ENCODE assay signal across 9 mouse cellular contexts in the genomic region with DNA sequence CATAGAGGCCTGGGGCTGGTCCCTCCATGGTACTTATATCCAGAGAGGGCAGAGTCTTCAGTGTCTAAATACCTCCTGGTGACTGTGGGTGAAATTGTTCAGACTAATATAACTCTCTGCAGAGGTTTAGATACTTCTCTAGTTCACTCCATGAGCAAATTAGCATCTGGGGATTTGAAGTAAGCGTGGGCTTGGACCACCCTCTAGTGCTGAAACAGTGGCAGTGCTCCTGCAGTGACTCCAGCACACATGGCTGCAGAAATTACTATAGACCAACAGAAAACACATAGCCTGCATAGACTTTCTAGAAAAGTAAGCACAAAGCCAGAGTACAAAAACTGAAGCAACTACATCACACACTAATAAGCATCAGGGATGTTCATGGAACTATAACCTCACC. TPM values are rescaled to one million over a fixed set of nuclear protein-coding genes. Genes with fewer than 3 reads are reported as not detected.
DNase-seq lines count a peak whose midpoint lies in the region; ATAC-seq lines count a peak whose summit lies in the region.
"Had no signal": no experiment of that assay in that cellular context is flagged by ENCODE, and none has a peak within 500 bp of the region (broad histone marks: within the 10 kb centered on the region; RNA-seq: fewer than 3 reads in every experiment).

No protein-coding gene starts in this region.

- no peaks in the 10 kb centered on the region for H3K27me3 ChIP-seq in limb, embryonic 11.5 days (ENCODE audit: control insufficient read depth, insufficient read depth, low read length)

- no peaks in the 10 kb centered on the region for H3K4me1 ChIP-seq in limb, embryonic 11.5 days (ENCODE audit: control insufficient read depth, insufficient read depth, low read length)

- ATAC-seq in limb, embryonic 11.5 days (ENCODE audit: insufficient number of reproducible peaks, low FRiP score, low TSS enrichment, low read depth) = no peak

- H3K36me3 ChIP-seq in limb, embryonic 11.5 days (ENCODE audit: control insufficient read depth, insufficient read depth, low read length) = no peaks in the 10 kb centered on the region

- H3K4me3 ChIP-seq in limb, embryonic 11.5 days (ENCODE audit: low read depth, low read length) = no peak overlapping the region
- H3K4me3 ChIP-seq: erythroblast, embryonic 14.5 days had no signal

- no peak overlapping the region for H3K9ac ChIP-seq in limb, embryonic 11.5 days (ENCODE audit: low read length)

- H3K4me2 ChIP-seq in limb, embryonic 11.5 days (ENCODE audit: low read depth, severe bottlenecking) = no peak overlapping the region

- peak; percentile 47 for DNase-seq in urinary bladder, postnatal 14 days (ENCODE audit: low spot score)
- DNase-seq in urinary bladder, postnatal 10 days (ENCODE audit: low spot score) = no peak
- DNase-seq in cerebellum, adult 9-11 months = peak; percentile 19
- peak; percentile 48 to 54 for DNase-seq in frontal cortex, postnatal 14 days (ENCODE audit: low spot score in 2 of 2)
- DNase-seq in kidney, adult 9 months = peak; percentile 52
- DNase-seq in limb, embryonic 11.5 days (ENCODE audit: low spot score) = peak; percentile 61
- peak; percentile 29 for DNase-seq in neural tube, embryonic 10.5 days (ENCODE audit: extremely low spot score, low spot score)
- DNase-seq in thymus, postnatal 10 days (ENCODE audit: low spot score in 2 of 2) = peak; percentile 19 to 48

- no peaks in the 10 kb centered on the region for H3K9me3 ChIP-seq in limb, embryonic 11.5 days (ENCODE audit: control insufficient read depth, low read length)

- WGBS in limb, embryonic 11.5 days = 30% methylated on average over 1 of the region's 1 CpGs

- H3K27ac ChIP-seq in limb, embryonic 11.5 days (replicated peaks; ENCODE audit: low read depth, low read length) = no peak overlapping the region

RNA-seq across cellular contexts. Expression of a gene that starts 57.7 kb away (rescaled TPM):
- not detected in 2 replicates for polyA plus RNA-seq in limb, embryonic 11.5 days (2014; fragmentation: Nextera tagmentation; extraction: Ambion mirVana)
- polyA plus RNA-seq: erythroblast, embryonic 14.5 days had no signal
